Mouse (Mus musculus) small intestine, adult 2 months (tissue): ENCODE measurements around the gene Camk1g. TPM values are rescaled to one million over a fixed set of nuclear protein-coding genes. Genes with fewer than 3 reads are reported as not detected.
A peak's percentile ranks its signal among the peaks of the same experiment; 100 is the strongest.

Experiments
- H3K27ac ChIP-seq: fragments of 200-500 bp; 2 replicates; pipeline ENCODE4 v1.5.1; 2012; ENCODE audit warnings: low read depth, low read length, control low read depth, inconsistent platforms; ENCODE audit not compliant: insufficient read depth
- H3K27me3 ChIP-seq: fragments of 200-500 bp; 2 replicates; pipeline ENCODE4 v1.6.1; 2012; ENCODE audit warnings: mild to moderate bottlenecking, moderate library complexity, low read length, inconsistent platforms; ENCODE audit not compliant: control insufficient read depth, insufficient read depth
- H3K36me3 ChIP-seq: fragments of 200-500 bp; 2 replicates; pipeline ENCODE4 v1.6.1; 2012; ENCODE audit warnings: mild to moderate bottlenecking, low read length, control low read depth, inconsistent platforms; ENCODE audit not compliant: control insufficient read depth, insufficient read depth
- H3K4me1 ChIP-seq: fragments of 200-500 bp; 2 replicates; pipeline ENCODE4 v1.6.1; 2012; ENCODE audit warnings: low read length, inconsistent platforms, mixed read lengths; ENCODE audit not compliant: control insufficient read depth, insufficient read depth, insufficient read length
- H3K4me3 ChIP-seq: fragments of 200-500 bp; 2 replicates; pipeline ENCODE4 v1.5.1; 2012; ENCODE audit warnings: low read depth, mild to moderate bottlenecking, control low read depth, inconsistent platforms, low read length, moderate library complexity
- CTCF ChIP-seq: fragments of 200-500 bp; IDR thresholded peaks from 2 replicates; pipeline ENCODE4 v1.5.1; 2012; ENCODE audit warnings: low read depth, mild to moderate bottlenecking, control low read depth, inconsistent platforms, low read length, moderate library complexity, mixed read lengths; ENCODE audit not compliant: insufficient replicate concordance, insufficient read length; ENCODE audit errors: extremely low read depth
- POLR2A ChIP-seq: fragments of 200-500 bp; IDR thresholded peaks from 2 replicates; pipeline ENCODE4 v1.6.1; 2012; ENCODE audit warnings: low read depth, mild to moderate bottlenecking, control low read depth, inconsistent platforms, low read length, moderate library complexity
- WGBS: fragments of 180-500 bp; shearing (Covaris S2); methylation state at CpG from one replicate; pipeline ENCODE4 v1.1.7; 2018; 5-methylcytosine and 5-hydroxymethylcytosine counted together
- polyA plus RNA-seq: library from polyadenylated mRNA; depleted of rRNA; stranded (reverse); fragments of >200 nt; gene quantifications from 2 replicates; pipeline ENCODE4 v1.2.3, GENCODE M21; 2012; rRNA removed

Gene Camk1g
- polyA plus RNA-seq, 1 experiment = 0.41 TPM

GRCm38 (mm10) chr1:193303096-193303495, 67.0 kb downstream of the Camk1g start:
- Histone ChIP-seq H3K36me3 (no peaks in the 10 kb centered on the region), H3K4me3 (no peak overlapping the region), H3K4me1 (peaks cover 17% of the 10 kb centered on the region; the same call in 1 of the 2 replicates), H3K27ac (no peak overlapping the region), H3K27me3 (no peaks in the 10 kb centered on the region)
- 67% methylated on average over 2 of the region's 2 CpGs for WGBS
- TF ChIP-seq POLR2A (no peak), CTCF (no peak)

- peaks cover 21% of the 10 kb centered on the region; the same call in 1 of the 2 replicates for H3K4me1 ChIP-seq
- no peaks in the 10 kb centered on the region for H3K36me3 ChIP-seq
- H3K27me3 ChIP-seq = no peaks in the 10 kb centered on the region
- 25% methylated on average over 8 of the region's 8 CpGs for WGBS
- H3K27ac ChIP-seq = peak overlapping the region; percentile 43
- TF ChIP-seq CTCF (no peak), POLR2A (no peak)
- peak overlapping the region; percentile 32 for H3K4me3 ChIP-seq
Observed at GRCm38 (mm10) chr1:193302093-193302405, 68.0 kb downstream of the Camk1g start.

GRCm38 (mm10) chr1:193301216-193302092, 68.6 kb downstream of the Camk1g start:
- Histone ChIP-seq H3K4me1 (peaks cover 21% of the 10 kb centered on the region; the same call in 1 of the 2 replicates), H3K27me3 (no peaks in the 10 kb centered on the region), H3K4me3 (peak overlapping the region; percentile 32), H3K36me3 (no peaks in the 10 kb centered on the region), H3K27ac (peak overlapping the region; percentile 45)
- TF ChIP-seq POLR2A (peak; percentile 45; the same call in 1 of the 2 replicates), CTCF (no peak)
- 25% methylated on average over 6 of the region's 6 CpGs for WGBS

GRCm38 (mm10) chr1:193299995-193300394, 70.1 kb downstream of the Camk1g start:
- WGBS = 82% methylated on average over 1 of the region's 1 CpGs
- H3K4me1 ChIP-seq = peaks cover 27% of the 10 kb centered on the region; the same call in 1 of the 2 replicates

GRCm38 (mm10) chr1:193298141-193298765, 71.8 kb downstream of the Camk1g start:
- H3K4me1 ChIP-seq = peaks cover 27% of the 10 kb centered on the region; the same call in 1 of the 2 replicates
- TF ChIP-seq CTCF (no peak), POLR2A (no peak)
- no peaks in the 10 kb centered on the region for H3K36me3 ChIP-seq
- WGBS = 75% methylated on average over 3 of the region's 3 CpGs
- H3K27me3 ChIP-seq = no peaks in the 10 kb centered on the region
- H3K4me3 ChIP-seq = no peak overlapping the region
- no peak overlapping the region; the same call in 1 of the 2 replicates for H3K27ac ChIP-seq

More at GRCm38 (mm10) chr1:193299995-193300394, 70.1 kb downstream of the Camk1g start:
- TF ChIP-seq CTCF = no peak
- no peak for TF ChIP-seq POLR2A
- H3K27ac ChIP-seq = no peak overlapping the region
- H3K27me3 ChIP-seq = no peaks in the 10 kb centered on the region
- no peaks in the 10 kb centered on the region for H3K36me3 ChIP-seq
- H3K4me3 ChIP-seq = no peak overlapping the region

Other genes starting within 250 kb of the Camk1g start
- 3.1 and 5.5 TPM in 2 replicates for gene Diexf, start 240.0 kb downstream of the Camk1g start, polyA plus RNA-seq
- gene Irf6, start 217.2 kb downstream of the Camk1g start, polyA plus RNA-seq = 43.4 and 141 TPM in 2 replicates
- 1.6 and 2.0 TPM in 2 replicates for gene A130010J15Rik, start 202.3 kb downstream of the Camk1g start, polyA plus RNA-seq
- 2.6 and 4.6 TPM in 2 replicates for gene Traf3ip3, start 168.6 kb downstream of the Camk1g start, polyA plus RNA-seq
- 13.9 and 21.7 TPM in 2 replicates for gene Lamb3, start 162.6 kb downstream of the Camk1g start, polyA plus RNA-seq
- 3.1 and 3.3 TPM in 2 replicates for gene Hsd11b1, start 106.2 kb downstream of the Camk1g start, polyA plus RNA-seq
- gene G0s2, start 97.1 kb downstream of the Camk1g start, polyA plus RNA-seq = 14.2 and 22.5 TPM in 2 replicates